Mouse (Mus musculus) bone marrow, adult 2 months (tissue): ENCODE results near the gene Hist1h2ah.

ENCODE experiments used
- CTCF ChIP-seq: fragments of 200-500 bp; IDR thresholded peaks from 2 replicates; pipeline ENCODE4 v1.5.1; 2011; ENCODE audit warnings: low read length, control low read depth; ENCODE audit not compliant: control insufficient read depth, insufficient read depth
- POLR2A ChIP-seq: fragments of 200-500 bp; IDR thresholded peaks from 2 replicates; pipeline ENCODE4 v1.6.1; 2011; ENCODE audit warnings: low read depth, mild to moderate bottlenecking, control low read depth, low read length, borderline replicate concordance; ENCODE audit not compliant: control insufficient read depth

- TF ChIP-seq CTCF (no peak), POLR2A (no peak)
These were observed 9.0 kb downstream of the Hist1h2ah start for GRCm38 (mm10) chr13:22026058-22027031.
